Mouse (Mus musculus): Measurements from ENCODE around the gene Lmo7.

GRCm38 (mm10) chr14:101964381-101964780 lies 234.6 kb downstream of the Lmo7 start:
- TF ChIP-seq CHD2 (IDR thresholded peaks at IDR 0.05; ENCODE audit: low read depth, low read length) (no peak), ZC3H11A (IDR thresholded peaks at IDR 0.05; ENCODE audit: borderline replicate concordance, low read depth, low read length) (no peak)
